Mouse (Mus musculus) forebrain, embryonic 14.5 days (tissue): ENCODE results near the gene Dtnb. TPM values are rescaled to one million over a fixed set of nuclear protein-coding genes. Genes with fewer than 3 reads are reported as not detected.

ENCODE experiments used
- ATAC-seq: fragments of 200-750 bp; cut with Nextera tagmentation; 2 replicates; pipeline ENCODE4 v1.8.0; 2017; ENCODE audit warnings: mild to moderate bottlenecking, moderate library complexity
- DNase-seq: peaks from one replicate; pipeline ENCODE4 v3.0.0-alpha.2; 2015; ENCODE audit warnings: low spot score
- H3K27ac ChIP-seq: fragments of 300-500 bp; sonication (generic); 2 replicates; pipeline ENCODE4 v1.5.1; 2014; ENCODE audit warnings: low read depth, mild to moderate bottlenecking, control low read depth, low read length, moderate library complexity
- H3K27me3 ChIP-seq: fragments of 300-500 bp; sonication (generic); replicated peaks from 2 replicates; pipeline ENCODE4 v1.6.1; 2014; ENCODE audit warnings: low read length, control low read depth, mixed read lengths; ENCODE audit not compliant: control insufficient read depth, insufficient read depth
- H3K36me3 ChIP-seq: fragments of 300-500 bp; sonication (generic); 2 replicates; pipeline ENCODE4 v1.6.1; 2014; ENCODE audit warnings: low read length, control low read depth; ENCODE audit not compliant: control insufficient read depth, insufficient read depth
- H3K4me1 ChIP-seq: fragments of 300-500 bp; sonication (generic); 2 replicates; pipeline ENCODE4 v1.6.1; 2014; ENCODE audit warnings: antibody characterized with exemption, low read length, control low read depth; ENCODE audit not compliant: control insufficient read depth, insufficient read depth
- H3K4me2 ChIP-seq: fragments of 300-500 bp; sonication (generic); 2 replicates; pipeline ENCODE4 v1.6.1; 2014; ENCODE audit warnings: mild to moderate bottlenecking, control low read depth, low read length
- H3K4me3 ChIP-seq: fragments of 300-500 bp; sonication (generic); 2 replicates; pipeline ENCODE4 v1.5.1; 2014; ENCODE audit warnings: low read depth, low read length, control low read depth
- H3K9ac ChIP-seq: fragments of 300-500 bp; sonication (generic); 2 replicates; pipeline ENCODE4 v1.6.1; 2014; ENCODE audit warnings: mild to moderate bottlenecking, low read length, control low read depth, moderate library complexity
- H3K9me3 ChIP-seq: fragments of 300-500 bp; sonication (generic); replicated peaks from 2 replicates; pipeline ENCODE4 v1.6.1; 2016; ENCODE audit warnings: low read length, control low read depth, mixed read lengths; ENCODE audit not compliant: control insufficient read depth
- WGBS: fragments of 180-500 bp; shearing (Covaris S2); extraction: QIAGEN DNeasy Blood & Tissue Kit; methylation state at CpG from one replicate; pipeline ENCODE4 v1.1.7; 2014; 5-methylcytosine and 5-hydroxymethylcytosine counted together
- polyA plus RNA-seq: library from polyadenylated mRNA; unstranded; fragments of >200 nt; fragmentation: Nextera tagmentation; extraction: Ambion mirVana; gene quantifications from 2 replicates; pipeline ENCODE4 v1.2.1, GENCODE M21; 2014

The Dtnb gene
- polyA plus RNA-seq, 1 experiment from 2014 or later = 27.3 TPM

DNA sequence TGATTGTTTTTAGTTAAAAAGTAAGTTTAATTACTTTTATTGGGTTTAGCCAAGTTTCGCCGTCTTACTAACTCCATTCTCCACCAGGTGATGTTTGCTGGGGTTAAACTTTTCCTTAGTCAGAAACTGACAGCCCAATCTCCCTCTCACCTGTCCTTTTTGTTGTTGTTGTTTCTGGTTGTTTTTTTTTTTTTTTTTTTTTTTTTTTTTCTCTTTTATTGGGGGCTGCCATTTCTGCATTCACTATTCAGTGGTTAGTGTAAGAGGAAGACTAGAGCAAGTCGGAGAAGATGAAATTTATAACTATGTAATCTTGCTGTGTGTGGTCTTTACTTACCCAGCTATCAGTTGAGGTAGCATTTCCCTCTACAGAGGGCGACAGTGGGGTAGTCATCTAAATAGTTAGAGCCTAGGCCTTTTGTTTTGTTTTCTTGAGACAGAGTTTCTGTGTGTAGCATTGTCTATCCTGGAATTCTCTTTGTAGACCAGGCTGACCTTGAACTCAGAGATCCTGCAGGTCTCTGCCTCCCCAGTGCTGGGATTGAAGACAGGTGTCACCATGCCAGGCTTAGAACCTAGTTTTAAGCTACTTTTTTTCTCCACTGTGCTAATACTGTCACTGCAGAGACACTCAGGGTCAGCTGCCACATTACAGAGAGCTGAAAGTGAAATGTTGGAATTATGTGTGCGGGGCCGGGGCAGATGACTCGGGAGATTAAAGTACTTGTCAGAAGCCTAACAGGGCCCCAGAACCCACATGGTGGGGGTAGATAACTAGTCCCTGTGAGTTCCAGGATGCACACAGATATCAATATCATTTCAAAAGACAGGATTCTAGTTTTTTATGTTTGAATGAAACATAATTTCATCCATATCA is 46.2 kb downstream of the Dtnb start:
- Histone ChIP-seq H3K27me3 (no peaks in the 10 kb centered on the region), H3K9ac (no peak overlapping the region), H3K36me3 (no peaks in the 10 kb centered on the region), H3K27ac (no peak overlapping the region), H3K9me3 (no peaks in the 10 kb centered on the region), H3K4me3 (no peak overlapping the region), H3K4me1 (no peaks in the 10 kb centered on the region), H3K4me2 (no peak overlapping the region)
- ATAC-seq (no peak), DNase-seq (no peak)
- 93% methylated on average over 7 of the region's 7 CpGs for WGBS

DNA sequence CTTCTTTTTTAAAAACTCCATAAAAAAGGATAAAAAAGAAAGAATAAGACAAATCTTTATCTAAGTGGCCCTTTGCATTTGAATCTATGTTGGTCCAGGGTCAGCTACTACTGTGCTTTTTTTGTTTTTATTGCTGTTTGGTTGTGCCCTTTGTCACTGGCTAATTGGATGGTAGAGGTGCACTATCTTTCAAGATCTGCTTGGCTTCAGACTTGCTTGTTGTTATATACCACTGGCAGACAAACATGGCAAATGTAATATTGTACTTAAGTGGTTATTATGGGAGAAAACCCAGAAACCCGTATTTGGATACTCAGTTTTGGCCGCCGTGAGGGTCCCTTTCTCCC is 46.8 kb downstream of the Dtnb start:
- no peak overlapping the region for H3K9ac ChIP-seq
- no peak overlapping the region for H3K4me2 ChIP-seq
- ATAC-seq (no peak), DNase-seq (no peak)
- H3K27me3 ChIP-seq = no peaks in the 10 kb centered on the region
- H3K27ac ChIP-seq = no peak overlapping the region
- H3K4me3 ChIP-seq = no peak overlapping the region
- WGBS = 95% methylated on average over 3 of the region's 3 CpGs
- no peaks in the 10 kb centered on the region for H3K9me3 ChIP-seq
- H3K36me3 ChIP-seq = no peaks in the 10 kb centered on the region
- no peaks in the 10 kb centered on the region for H3K4me1 ChIP-seq

GRCm38 (mm10) chr12:3626880-3627279 is 54.7 kb downstream of the Dtnb start:
- WGBS = 92% methylated on average over 4 of the region's 4 CpGs
- no peaks in the 10 kb centered on the region for H3K4me1 ChIP-seq
- no peak overlapping the region for H3K27ac ChIP-seq
- no peak for ATAC-seq
- no peak overlapping the region for H3K4me2 ChIP-seq
- H3K27me3 ChIP-seq = no peaks in the 10 kb centered on the region
- H3K9me3 ChIP-seq = no peaks in the 10 kb centered on the region
- no peak overlapping the region for H3K9ac ChIP-seq
- H3K4me3 ChIP-seq = no peak overlapping the region
- DNase-seq = no peak
- H3K36me3 ChIP-seq = no peaks in the 10 kb centered on the region

DNA sequence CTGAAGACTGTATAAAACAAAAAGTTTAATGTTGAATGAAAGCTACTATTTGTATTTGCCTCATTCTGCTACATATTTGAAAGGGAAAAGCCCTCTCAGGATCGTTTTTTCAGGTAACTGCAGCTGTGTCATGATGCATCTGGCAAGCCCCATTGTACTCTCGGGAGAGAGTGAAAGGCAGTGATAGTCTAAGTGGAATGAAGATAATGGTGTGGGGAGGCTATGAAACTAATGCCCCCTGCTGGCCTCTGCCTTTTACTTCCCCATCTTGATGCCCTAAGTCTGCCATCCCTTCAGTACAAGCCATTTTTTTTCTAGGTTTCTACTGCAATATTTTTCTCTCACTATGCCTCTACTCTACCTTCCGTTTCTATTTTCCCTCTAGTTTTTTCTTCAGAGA is 69.8 kb downstream of the Dtnb start:
- WGBS = 50% methylated on average over 3 of the region's 3 CpGs
- H3K9me3 ChIP-seq = no peaks in the 10 kb centered on the region
- no peaks in the 10 kb centered on the region for H3K4me1 ChIP-seq
- H3K9ac ChIP-seq = no peak overlapping the region
- peaks cover 3% of the 10 kb centered on the region; the same call in 1 of the 2 replicates for H3K36me3 ChIP-seq
- no peaks in the 10 kb centered on the region for H3K27me3 ChIP-seq
- H3K27ac ChIP-seq = no peak overlapping the region
- DNase-seq = peak; percentile 19
- no peak overlapping the region for H3K4me2 ChIP-seq
- no peak overlapping the region for H3K4me3 ChIP-seq
- ATAC-seq = no peak

DNA sequence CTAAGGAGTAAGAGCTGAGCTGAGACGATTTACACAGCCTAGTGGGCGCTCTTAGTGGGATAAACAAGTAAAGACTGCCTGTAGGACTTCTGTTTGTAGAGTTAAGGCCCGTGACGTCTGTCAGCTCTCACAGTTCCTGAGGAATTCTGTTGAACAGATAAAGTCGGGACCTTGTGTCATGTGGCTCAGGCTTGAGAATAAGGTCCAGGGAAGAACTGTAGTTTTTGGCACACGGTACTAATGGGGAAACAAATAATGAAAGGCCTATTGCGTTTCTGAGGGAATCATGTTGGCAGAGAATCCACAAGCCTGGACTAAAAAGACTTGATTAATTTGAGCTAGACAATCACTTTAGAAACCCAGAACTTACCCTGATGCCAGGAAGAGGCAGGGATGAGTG is 84.6 kb downstream of the Dtnb start:
- Histone ChIP-seq H3K27ac (no peak overlapping the region), H3K4me3 (no peak overlapping the region), H3K4me2 (no peak overlapping the region), H3K9ac (no peak overlapping the region), H3K36me3 (no peaks in the 10 kb centered on the region), H3K9me3 (no peaks in the 10 kb centered on the region), H3K27me3 (no peaks in the 10 kb centered on the region), H3K4me1 (no peaks in the 10 kb centered on the region)
- WGBS = 60% methylated on average over 7 of the region's 7 CpGs
- no peak for ATAC-seq
- DNase-seq = peak; percentile 46

DNA sequence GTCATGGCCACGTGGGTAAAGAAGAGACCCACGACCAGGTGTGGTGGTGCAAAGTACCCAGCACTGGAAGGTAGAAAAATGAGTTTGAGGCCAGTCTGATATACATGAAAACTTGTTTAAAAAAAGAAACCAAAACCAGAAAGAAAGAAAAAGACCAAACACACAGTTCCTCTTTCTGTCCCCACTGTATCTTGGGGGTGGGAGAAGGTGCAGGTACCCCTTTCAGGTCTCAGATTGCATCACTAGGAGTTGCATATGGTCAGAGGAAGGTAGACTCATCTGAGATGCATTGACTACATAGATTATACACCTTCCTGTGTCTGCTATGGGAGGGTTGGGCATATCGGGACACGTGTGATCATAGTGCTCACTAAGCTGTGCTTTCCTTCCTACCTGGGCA is 85.1 kb downstream of the Dtnb start:
- 84% methylated on average over 4 of the region's 4 CpGs for whole genome bisulfite sequencing
- H3K4me2 ChIP-seq = no peak overlapping the region

DNA sequence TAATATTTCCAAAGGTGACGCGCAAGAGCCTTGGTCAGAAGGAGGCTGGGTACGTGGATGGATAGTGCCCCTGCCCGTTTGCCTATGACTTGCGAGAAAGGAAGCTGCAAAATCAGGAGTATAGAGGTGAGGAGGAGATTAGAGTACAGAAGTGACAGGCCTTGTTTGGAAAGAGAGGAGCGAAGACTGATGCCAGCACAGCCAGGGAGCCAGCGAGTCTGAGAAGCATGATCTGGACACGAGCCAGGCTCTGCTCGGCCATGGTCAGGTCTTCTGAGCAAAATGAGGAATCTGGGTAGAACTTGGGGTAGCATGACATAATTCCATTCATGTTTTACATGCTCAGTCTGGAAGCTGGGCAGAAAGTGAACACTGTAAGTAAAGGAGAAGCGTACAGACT is 85.6 kb downstream of the Dtnb start:
- no peaks in the 10 kb centered on the region for H3K4me1 ChIP-seq
- H3K9ac ChIP-seq = no peak overlapping the region
- H3K4me2 ChIP-seq = no peak overlapping the region
- ATAC-seq (no peak), DNase-seq (peak; percentile 25)
- H3K27me3 ChIP-seq = no peaks in the 10 kb centered on the region
- H3K4me3 ChIP-seq = no peak overlapping the region
- no peaks in the 10 kb centered on the region for H3K9me3 ChIP-seq
- no peaks in the 10 kb centered on the region for H3K36me3 ChIP-seq
- WGBS = 80% methylated on average over 10 of the region's 10 CpGs
- no peak overlapping the region for H3K27ac ChIP-seq

More for the DNA sequence above, 85.1 kb downstream of the Dtnb start:
- no peak overlapping the region for H3K9ac ChIP-seq
- no peaks in the 10 kb centered on the region for H3K27me3 ChIP-seq
- no peaks in the 10 kb centered on the region for H3K9me3 ChIP-seq
- DNase-seq = no peak
- no peak overlapping the region for H3K27ac ChIP-seq
- no peaks in the 10 kb centered on the region for H3K4me1 ChIP-seq
- H3K4me3 ChIP-seq = no peak overlapping the region
- ATAC-seq = no peak
- no peaks in the 10 kb centered on the region for H3K36me3 ChIP-seq

DNA sequence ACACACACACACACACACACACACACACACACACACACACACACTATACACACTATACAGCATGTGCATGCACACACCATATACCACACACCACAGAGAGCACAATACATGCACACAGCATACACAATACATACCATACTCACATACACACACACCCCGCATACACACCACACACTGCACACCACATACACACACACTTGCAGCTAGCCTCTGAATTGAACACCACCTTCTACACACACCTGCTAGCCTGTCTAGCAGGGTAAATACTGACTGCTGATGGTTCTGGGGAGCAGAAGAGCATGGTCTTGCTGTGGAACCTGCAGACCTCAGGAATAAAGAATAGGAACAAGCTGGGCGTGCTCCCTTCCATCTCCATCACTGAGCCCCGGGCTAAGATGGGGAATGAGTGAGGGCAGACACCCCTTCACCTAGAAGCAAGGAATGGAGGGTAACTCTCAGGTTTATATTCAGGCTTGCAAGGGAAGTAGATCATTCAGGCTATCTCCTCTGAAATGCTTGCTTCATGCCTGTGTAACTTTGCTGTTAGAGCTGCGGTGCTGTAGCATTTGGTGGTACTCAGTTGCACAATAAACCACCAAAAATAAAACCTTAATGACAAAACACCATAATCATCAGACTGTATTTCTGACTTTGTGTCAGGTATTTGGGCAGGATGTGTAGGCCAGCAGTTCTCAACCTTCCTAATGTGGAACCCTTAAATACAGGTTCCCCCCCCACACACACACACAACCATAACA is 87.6 kb downstream of the Dtnb start:
- Histone ChIP-seq H3K9me3 (no peaks in the 10 kb centered on the region), H3K4me3 (no peak overlapping the region), H3K4me2 (no peak overlapping the region), H3K27me3 (no peaks in the 10 kb centered on the region), H3K4me1 (no peaks in the 10 kb centered on the region), H3K27ac (no peak overlapping the region), H3K36me3 (no peaks in the 10 kb centered on the region), H3K9ac (no peak overlapping the region)
- WGBS = 92% methylated on average over 4 of the region's 4 CpGs
- no peak for ATAC-seq
- DNase-seq = no peak
